Mouse (Mus musculus) limb, embryonic 12.5 days (tissue): ENCODE measurements around the gene Abca14. TPM values are rescaled to one million over a fixed set of nuclear protein-coding genes. Genes with fewer than 3 reads are reported as not detected.

Source experiments
- ATAC-seq: fragments of 200-750 bp; cut with Nextera tagmentation; 2 replicates; pipeline ENCODE4 v1.8.0; 2017; ENCODE audit warnings: low read depth, moderate TSS enrichment; ENCODE audit not compliant: insufficient number of reproducible peaks, insufficient read depth, low FRiP score, low TSS enrichment
- H3K27ac ChIP-seq: fragments of 300-500 bp; sonication (generic); 2 replicates; pipeline ENCODE4 v1.5.1; 2016; ENCODE audit warnings: mild to moderate bottlenecking, moderate library complexity
- H3K27me3 ChIP-seq: fragments of 300-500 bp; sonication (generic); 2 replicates; pipeline ENCODE4 v1.6.1; 2016; ENCODE audit warnings: mild to moderate bottlenecking, moderate library complexity
- H3K36me3 ChIP-seq: fragments of 300-500 bp; sonication (generic); 2 replicates; pipeline ENCODE4 v1.6.1; 2016; ENCODE audit warnings: mild to moderate bottlenecking, moderate library complexity
- H3K4me1 ChIP-seq: fragments of 300-500 bp; sonication (generic); replicated peaks from 2 replicates; pipeline ENCODE4 v1.6.1; 2016
- H3K4me2 ChIP-seq: fragments of 300-500 bp; sonication (generic); 2 replicates; pipeline ENCODE4 v1.6.1; 2016; ENCODE audit warnings: mild to moderate bottlenecking, moderate library complexity
- H3K4me3 ChIP-seq: fragments of 300-500 bp; sonication (generic); replicated peaks from 2 replicates; pipeline ENCODE4 v1.5.1; 2016; ENCODE audit warnings: mild to moderate bottlenecking
- H3K9ac ChIP-seq: fragments of 300-500 bp; sonication (generic); replicated peaks from 2 replicates; pipeline ENCODE4 v1.6.1; 2016; ENCODE audit warnings: mild to moderate bottlenecking, moderate library complexity
- H3K9me3 ChIP-seq: fragments of 300-500 bp; sonication (generic); 2 replicates; pipeline ENCODE4 v1.6.1; 2016; ENCODE audit warnings: mild to moderate bottlenecking, moderate library complexity
- WGBS: fragments of 180-500 bp; shearing (Covaris S2); methylation state at CpG from one replicate; pipeline ENCODE4 v1.1.7; 2016; 5-methylcytosine and 5-hydroxymethylcytosine counted together
- polyA plus RNA-seq: library from polyadenylated mRNA; unstranded; fragments of >200 nt; fragmentation: Nextera tagmentation; extraction: Ambion mirVana; gene quantifications from 2 replicates; pipeline ENCODE4 v1.2.1, GENCODE M21; 2016

The Abca14 gene
- polyA plus RNA-seq, 1 experiment from 2014 or later: not detected

GRCm38 (mm10) chr7:120361159-120361558, 157.4 kb downstream of the Abca14 start:
- no peak for ATAC-seq
- Histone ChIP-seq H3K4me3 (no peak overlapping the region), H3K9me3 (no peaks in the 10 kb centered on the region), H3K4me2 (no peak overlapping the region), H3K27ac (no peak overlapping the region), H3K27me3 (no peaks in the 10 kb centered on the region), H3K4me1 (no peaks in the 10 kb centered on the region), H3K9ac (no peak overlapping the region), H3K36me3 (no peaks in the 10 kb centered on the region)
- WGBS: 36% methylated on average over 13 of the region's 13 CpGs

Other genes with a start within 250 kb of the Abca14 start
- not detected in 2 replicates for gene Dnah3, start 108.7 kb upstream of the Abca14 start, polyA plus RNA-seq
- 21.5 and 23.3 TPM in 2 replicates for gene Tmem159, start 101.6 kb upstream of the Abca14 start, polyA plus RNA-seq
- not detected in 2 replicates for gene Zp2, start 58.7 kb upstream of the Abca14 start, polyA plus RNA-seq
- gene Anks4b, start 30.1 kb upstream of the Abca14 start, polyA plus RNA-seq: not detected in 2 replicates
- 14.1 and 14.5 TPM in 2 replicates for gene Crym, start 1.9 kb upstream of the Abca14 start, polyA plus RNA-seq
- not detected in 2 replicates for gene Abca15, start 124.7 kb downstream of the Abca14 start, polyA plus RNA-seq
- gene Abca16, start 205.7 kb downstream of the Abca14 start, polyA plus RNA-seq: not detected in 2 replicates